In genomic region chr14:14904750-14905529, GRCm38 (mm10) we compare ENCODE assay signal across 9 mouse cellular contexts.
DNase-seq lines count a peak whose midpoint lies in the region; ATAC-seq lines count a peak whose summit lies in the region.
"Had no signal": no experiment of that assay in that cellular context is flagged by ENCODE, and none has a peak within 500 bp of the region (broad histone marks: within the 10 kb centered on the region; RNA-seq: fewer than 3 reads in every experiment).

No protein-coding gene starts in this region.

- peak overlapping the region; percentile 9; the same call in 1 of the 2 replicates for H3K9ac ChIP-seq in hindbrain, embryonic 13.5 days
- H3K9ac ChIP-seq in lung, embryonic 16.5 days (ENCODE audit: low read length) = peak overlapping the region; percentile 27

- no peaks in the 10 kb centered on the region for H3K4me1 ChIP-seq in hindbrain, embryonic 13.5 days (replicated peaks)
- no peaks in the 10 kb centered on the region for H3K4me1 ChIP-seq in lung, embryonic 16.5 days (replicated peaks; ENCODE audit: control insufficient read depth, insufficient read depth, low read length)

- H3K27me3 ChIP-seq in hindbrain, embryonic 13.5 days = no peaks in the 10 kb centered on the region
- H3K27me3 ChIP-seq in lung, embryonic 16.5 days (ENCODE audit: control insufficient read depth, insufficient read depth, low read depth, low read length) = no peaks in the 10 kb centered on the region

- no peaks in the 10 kb centered on the region for H3K36me3 ChIP-seq in hindbrain, embryonic 13.5 days
- no peaks in the 10 kb centered on the region for H3K36me3 ChIP-seq in lung, embryonic 16.5 days (ENCODE audit: control insufficient read depth, insufficient read depth, low read length)

- no peak overlapping the region for H3K4me3 ChIP-seq in hindbrain, embryonic 13.5 days
- 0 out of 2 replicates have a peak overlapping the region, but pooled peaks have one; percentile 3 for H3K4me3 ChIP-seq in lung, embryonic 16.5 days (ENCODE audit: low read length)

- H3K4me2 ChIP-seq in hindbrain, embryonic 13.5 days = peak overlapping the region; percentile 45
- peak overlapping the region; percentile 31 for H3K4me2 ChIP-seq in lung, embryonic 16.5 days (ENCODE audit: low read depth, low read length)

- H3K27ac ChIP-seq in hindbrain, embryonic 13.5 days = no peak overlapping the region
- no peak overlapping the region for H3K27ac ChIP-seq in lung, embryonic 16.5 days (ENCODE audit: low read length)
- H3K27ac ChIP-seq: macrophage had no signal

- DNase-seq in NIH3T3 (ENCODE audit: low read depth) = peak; percentile 82
- DNase-seq in cerebellum, postnatal 10 days = peak; percentile 89 to 91
- peak; percentile 36 to 65 for DNase-seq in frontal cortex, postnatal 14 days (ENCODE audit: low spot score in 2 of 2)
- peak; percentile 74 to 77 for DNase-seq in layer of hippocampus, postnatal 10 days (ENCODE audit: low spot score in 2 of 2)
- peak; percentile 52 for DNase-seq in ovary, postnatal 14 days (ENCODE audit: low spot score)
- peak; percentile 74 for DNase-seq in thymus, postnatal 25 days

- H3K9me3 ChIP-seq in hindbrain, embryonic 13.5 days = no peaks in the 10 kb centered on the region
- H3K9me3 ChIP-seq in lung, embryonic 16.5 days (ENCODE audit: control insufficient read depth, low read length) = no peaks in the 10 kb centered on the region

- ATAC-seq in hindbrain, embryonic 13.5 days (ENCODE audit: low FRiP score) = peak; percentile 78; the same call in 1 of the 2 replicates
- peak; percentile 74 for ATAC-seq in lung, embryonic 16.5 days (ENCODE audit: low read depth)

- 19% methylated on average over 9 of the region's 9 CpGs for WGBS in hindbrain, embryonic 13.5 days
- whole genome bisulfite sequencing in lung, embryonic 16.5 days = 10% methylated on average over 9 of the region's 9 CpGs
